Mouse (Mus musculus) cerebellum, adult 2 months (tissue): ENCODE measurements at regions not wholly inside any gene's neighbourhood (a gene's known extent, or its start where the extent isn't known, plus 50 kb on each side); places are given as distances from the start of the nearest gene placed in this dataset.

Experiments
- CTCF ChIP-seq: fragments of 200-500 bp; IDR thresholded peaks from 2 replicates; pipeline ENCODE4 v1.5.1; 2011; ENCODE audit warnings: low read depth, mild to moderate bottlenecking, control low read depth, low read length, moderate library complexity, borderline replicate concordance; ENCODE audit not compliant: insufficient read depth
- POLR2A ChIP-seq: fragments of 200-500 bp; IDR thresholded peaks from 2 replicates; pipeline ENCODE4 v1.6.1; 2011; ENCODE audit warnings: low read length, control low read depth, borderline replicate concordance; ENCODE audit not compliant: insufficient read depth

GRCm38 (mm10) chr9:103940506-103940905 is 61.8 kb upstream of the Nphp3 start:
- TF ChIP-seq CTCF = 0 out of 2 replicates have a peak, but pooled peaks have one; percentile 5
- no peak for TF ChIP-seq POLR2A
